Mouse (Mus musculus) kidney, embryonic 14.5 days (tissue): ENCODE data around the gene Asf1a. TPM values are rescaled to one million over a fixed set of nuclear protein-coding genes. Genes with fewer than 3 reads are reported as not detected.
"Not testable (repeated sequence)": the region's sequence is repeated elsewhere in the genome, so short reads cannot be mapped to it uniquely, and the experiment has no call there.

Experiments used
- ATAC-seq: fragments of 200-750 bp; cut with Nextera tagmentation; 2 replicates; pipeline ENCODE4 v1.8.0; 2017; ENCODE audit warnings: moderate number of reproducible peaks, mild to moderate bottlenecking, moderate TSS enrichment, moderate library complexity; ENCODE audit not compliant: low FRiP score, low TSS enrichment
- H3K27ac ChIP-seq: fragments of 300-500 bp; sonication (generic); 2 replicates; pipeline ENCODE4 v1.5.1; 2014; ENCODE audit warnings: low read depth, mild to moderate bottlenecking, low read length, moderate library complexity, mixed read lengths
- H3K27me3 ChIP-seq: fragments of 300-500 bp; sonication (generic); 2 replicates; pipeline ENCODE4 v1.6.1; 2014; ENCODE audit warnings: mild to moderate bottlenecking, low read length; ENCODE audit not compliant: control insufficient read depth, insufficient read depth
- H3K36me3 ChIP-seq: fragments of 300-500 bp; sonication (generic); 2 replicates; pipeline ENCODE4 v1.6.1; 2014; ENCODE audit warnings: low read length, mixed read lengths; ENCODE audit not compliant: control insufficient read depth, insufficient read depth
- H3K4me1 ChIP-seq: fragments of 300-500 bp; sonication (generic); 2 replicates; pipeline ENCODE4 v1.6.1; 2014; ENCODE audit warnings: low read length, mixed read lengths; ENCODE audit not compliant: control insufficient read depth, insufficient read depth
- H3K4me2 ChIP-seq: fragments of 300-500 bp; sonication (generic); replicated peaks from 2 replicates; pipeline ENCODE4 v1.6.1; 2014; ENCODE audit warnings: low read depth, mild to moderate bottlenecking, low read length
- H3K4me3 ChIP-seq: fragments of 300-500 bp; sonication (generic); 2 replicates; pipeline ENCODE4 v1.5.1; 2014; ENCODE audit warnings: mild to moderate bottlenecking, low read length
- H3K9ac ChIP-seq: fragments of 300-500 bp; sonication (generic); 2 replicates; pipeline ENCODE4 v1.6.1; 2014; ENCODE audit warnings: low read depth, mild to moderate bottlenecking, low read length, moderate library complexity
- H3K9me3 ChIP-seq: fragments of 300-500 bp; sonication (generic); 2 replicates; pipeline ENCODE4 v1.6.1; 2016; ENCODE audit warnings: low read length; ENCODE audit not compliant: control insufficient read depth
- WGBS: fragments of 180-500 bp; shearing (Covaris S2); extraction: QIAGEN DNeasy Blood & Tissue Kit; methylation state at CpG from one replicate; pipeline ENCODE4 v1.1.7; 2014; 5-methylcytosine and 5-hydroxymethylcytosine counted together
- polyA plus RNA-seq: library from polyadenylated mRNA; unstranded; fragments of >200 nt; fragmentation: Nextera tagmentation; extraction: Ambion mirVana; gene quantifications from 2 replicates; pipeline ENCODE4 v1.2.1, GENCODE M21; 2014

The Asf1a gene
- polyA plus RNA-seq, 1 experiment from 2014 or later: 155 TPM

- H3K9ac ChIP-seq: peak overlapping the region; percentile 89
- ATAC-seq: peak; percentile 96
- peak overlapping the region; percentile 43; the same call in 1 of the 2 replicates for H3K4me2 ChIP-seq
- WGBS: under 1% methylated on average over 35 of the region's 35 CpGs
- peaks cover 8% of the 10 kb centered on the region for H3K36me3 ChIP-seq
- no peaks in the 10 kb centered on the region for H3K9me3 ChIP-seq
- peak overlapping the region; percentile 94 for H3K27ac ChIP-seq
- H3K4me3 ChIP-seq: peak overlapping the region; percentile 82
- no peaks in the 10 kb centered on the region for H3K27me3 ChIP-seq
- H3K4me1 ChIP-seq: 0 out of 2 replicates have a peak, but pooled peaks cover 5% of the 10 kb centered on the region
Measured at GRCm38 (mm10) chr10:53629918-53630250, 33.3 kb downstream of the Asf1a start.

- not testable (repeated sequence) for H3K4me1 ChIP-seq, H3K9me3 ChIP-seq, ATAC-seq, H3K27me3 ChIP-seq, H3K36me3 ChIP-seq
- 55% methylated on average over 10 of the region's 10 CpGs for WGBS
- H3K4me2 ChIP-seq: peak within 1 kb of the TSS; percentile 43
- peak within 1 kb of the TSS; percentile 89 for H3K9ac ChIP-seq
- peak within 1 kb of the TSS; percentile 82 for H3K4me3 ChIP-seq
- peak within 1 kb of the TSS; percentile 94 for H3K27ac ChIP-seq
Measured at GRCm38 (mm10) chr10:53630339-53630738, 33.8 kb downstream of the Asf1a start, which contains the start of gene Mcm9. Mcm9 (minus strand) TSS chr10:53630439.

GRCm38 (mm10) chr10:53634160-53634559, 37.6 kb downstream of the Asf1a start:
- Histone ChIP-seq H3K9me3 (no peaks in the 10 kb centered on the region), H3K27me3 (no peaks in the 10 kb centered on the region), H3K4me2 (no peak overlapping the region), H3K9ac (no peak overlapping the region), H3K36me3 (no peaks in the 10 kb centered on the region), H3K4me3 (no peak overlapping the region), H3K27ac (no peak overlapping the region), H3K4me1 (no peaks in the 10 kb centered on the region)
- ATAC-seq: no peak
- WGBS: 76% methylated on average over 10 of the region's 10 CpGs

GRCm38 (mm10) chr10:53635246-53635971, 38.9 kb downstream of the Asf1a start:
- no peaks in the 10 kb centered on the region for H3K9me3 ChIP-seq
- ATAC-seq: no peak
- WGBS: 76% methylated on average over 13 of the region's 13 CpGs

GRCm38 (mm10) chr10:53641507-53641906, 45.0 kb downstream of the Asf1a start:
- H3K4me1 ChIP-seq: no peaks in the 10 kb centered on the region
- no peaks in the 10 kb centered on the region for H3K9me3 ChIP-seq
- no peak overlapping the region for H3K4me3 ChIP-seq
- no peaks in the 10 kb centered on the region for H3K36me3 ChIP-seq
- no peak overlapping the region for H3K9ac ChIP-seq
- no peak overlapping the region for H3K4me2 ChIP-seq
- H3K27me3 ChIP-seq: no peaks in the 10 kb centered on the region
- no peak overlapping the region for H3K27ac ChIP-seq
- no peak for ATAC-seq

More at GRCm38 (mm10) chr10:53635246-53635971, 38.9 kb downstream of the Asf1a start:
- H3K36me3 ChIP-seq: no peaks in the 10 kb centered on the region
- H3K9ac ChIP-seq: no peak overlapping the region
- no peak overlapping the region for H3K27ac ChIP-seq
- H3K4me3 ChIP-seq: no peak overlapping the region
- H3K27me3 ChIP-seq: no peaks in the 10 kb centered on the region
- no peak overlapping the region for H3K4me2 ChIP-seq
- H3K4me1 ChIP-seq: no peaks in the 10 kb centered on the region

GRCm38 (mm10) chr10:53650683-53651082, 54.1 kb downstream of the Asf1a start:
- no peaks in the 10 kb centered on the region for H3K27me3 ChIP-seq
- no peaks in the 10 kb centered on the region for H3K36me3 ChIP-seq
- H3K27ac ChIP-seq: no peak overlapping the region
- no peak for ATAC-seq
- H3K9me3 ChIP-seq: no peaks in the 10 kb centered on the region
- H3K9ac ChIP-seq: no peak overlapping the region
- no peak overlapping the region for H3K4me2 ChIP-seq
- no peak overlapping the region for H3K4me3 ChIP-seq
- H3K4me1 ChIP-seq: no peaks in the 10 kb centered on the region
- 79% methylated on average over 2 of the region's 2 CpGs for WGBS

GRCm38 (mm10) chr10:53654239-53654638, 57.7 kb downstream of the Asf1a start:
- not testable (repeated sequence) for ATAC-seq, H3K9ac ChIP-seq, H3K4me2 ChIP-seq, H3K27ac ChIP-seq, H3K4me1 ChIP-seq, H3K9me3 ChIP-seq, H3K27me3 ChIP-seq, H3K4me3 ChIP-seq, H3K36me3 ChIP-seq
- WGBS: 71% methylated on average over 5 of the region's 5 CpGs

Other genes starting within 250 kb of the Asf1a start
- 6.5 and 7.7 TPM in 2 replicates for gene Cep85l, start 216.8 kb upstream of the Asf1a start, polyA plus RNA-seq
- gene Mcm9, start 33.7 kb downstream of the Asf1a start, polyA plus RNA-seq: 9.4 and 18.8 TPM in 2 replicates
- 5.9 and 9.1 TPM in 2 replicates for gene Fam184a, start 154.4 kb downstream of the Asf1a start, polyA plus RNA-seq